Mouse (Mus musculus) heart, embryonic 13.5 days (tissue): Measurements from ENCODE around the gene Spout1. TPM values are rescaled to one million over a fixed set of nuclear protein-coding genes. Genes with fewer than 3 reads are reported as not detected.
"Not testable (repeated sequence)": the region's sequence is repeated elsewhere in the genome, so short reads cannot be mapped to it uniquely, and the experiment has no call there.

ENCODE experiments used
- ATAC-seq: fragments of 200-750 bp; cut with Nextera tagmentation; 2 replicates; pipeline ENCODE4 v1.8.0; 2017; ENCODE audit warnings: moderate TSS enrichment; ENCODE audit not compliant: insufficient number of reproducible peaks, low FRiP score, low TSS enrichment; ENCODE audit errors: extremely low read depth
- H3K27ac ChIP-seq: fragments of 300-500 bp; sonication (generic); replicated peaks from 2 replicates; pipeline ENCODE4 v1.5.1; 2015; ENCODE audit warnings: moderate library complexity, mild to moderate bottlenecking, inconsistent platforms
- H3K27me3 ChIP-seq: fragments of 300-500 bp; sonication (generic); replicated peaks from 2 replicates; pipeline ENCODE4 v1.6.1; 2015; ENCODE audit warnings: mild to moderate bottlenecking, inconsistent platforms
- H3K36me3 ChIP-seq: fragments of 300-500 bp; sonication (generic); 2 replicates; pipeline ENCODE4 v1.6.1; 2015; ENCODE audit warnings: mild to moderate bottlenecking, inconsistent platforms
- H3K4me1 ChIP-seq: fragments of 300-500 bp; sonication (generic); 2 replicates; pipeline ENCODE4 v1.6.1; 2015; ENCODE audit warnings: inconsistent platforms
- H3K4me2 ChIP-seq: fragments of 300-500 bp; sonication (generic); 2 replicates; pipeline ENCODE4 v1.6.1; 2015; ENCODE audit warnings: inconsistent platforms, mild to moderate bottlenecking, moderate library complexity
- H3K4me3 ChIP-seq: fragments of 300-500 bp; sonication (generic); 2 replicates; pipeline ENCODE4 v1.5.1; 2015; ENCODE audit warnings: moderate library complexity, mild to moderate bottlenecking, inconsistent platforms
- H3K9ac ChIP-seq: fragments of 300-500 bp; sonication (generic); 2 replicates; pipeline ENCODE4 v1.6.1; 2015; ENCODE audit warnings: inconsistent platforms, mild to moderate bottlenecking, moderate library complexity
- H3K9me3 ChIP-seq: fragments of 300-500 bp; sonication (generic); 2 replicates; pipeline ENCODE4 v1.6.1; 2016; ENCODE audit warnings: inconsistent platforms
- WGBS: fragments of 180-500 bp; shearing (Covaris S2); methylation state at CpG from one replicate; pipeline ENCODE4 v1.1.7; 2015; ENCODE audit warnings: mixed read lengths; 5-methylcytosine and 5-hydroxymethylcytosine counted together
- polyA plus RNA-seq: library from polyadenylated mRNA; unstranded; fragments of >200 nt; fragmentation: Nextera tagmentation; extraction: Ambion mirVana; gene quantifications from 2 replicates; pipeline ENCODE4 v1.2.1, GENCODE M21; 2015

The Spout1 gene
- polyA plus RNA-seq, 1 experiment from 2014 or later, result 33.6 TPM

DNA sequence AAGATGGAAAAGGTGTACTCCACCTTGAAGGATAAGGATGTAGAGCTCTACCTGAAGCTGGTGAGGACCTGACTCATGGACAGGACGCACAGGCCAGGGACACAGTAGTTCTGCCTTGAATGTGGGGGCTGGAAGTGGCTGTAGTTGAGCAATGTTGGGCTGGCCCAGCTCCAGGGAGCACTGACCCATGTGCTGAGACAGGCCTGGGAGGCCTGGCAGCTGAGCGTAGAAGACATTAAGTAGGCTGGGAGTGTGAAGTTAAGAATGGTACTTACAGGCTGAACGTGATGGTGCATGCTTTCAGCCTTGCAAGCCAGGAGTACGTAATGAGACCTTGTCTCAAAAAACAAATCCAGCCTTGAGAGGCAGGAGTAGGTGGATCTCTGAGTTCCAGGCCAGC is 30.8 kb downstream of the Spout1 start:
- 90% methylated on average over 4 of the region's 4 CpGs for WGBS

GRCm38 (mm10) chr2:30144436-30144835 is 33.8 kb downstream of the Spout1 start:
- Histone ChIP-seq H3K27me3 (no peaks in the 10 kb centered on the region), H3K4me2 (no peak overlapping the region), H3K27ac (no peak overlapping the region), H3K9me3 (no peaks in the 10 kb centered on the region), H3K4me3 (no peak overlapping the region), H3K36me3 (peaks cover 97% of the 10 kb centered on the region), H3K4me1 (no peaks in the 10 kb centered on the region), H3K9ac (no peak overlapping the region)
- 91% methylated on average over 4 of the region's 4 CpGs for WGBS
- no peak for ATAC-seq

More for the DNA sequence above, 30.8 kb downstream of the Spout1 start:
- Histone ChIP-seq H3K4me2 (no peak overlapping the region), H3K27me3 (no peaks in the 10 kb centered on the region), H3K4me3 (no peak overlapping the region), H3K27ac (no peak overlapping the region), H3K4me1 (no peaks in the 10 kb centered on the region), H3K9ac (no peak overlapping the region), H3K9me3 (no peaks in the 10 kb centered on the region), H3K36me3 (peaks cover 95% of the 10 kb centered on the region)
- ATAC-seq, result no peak

DNA sequence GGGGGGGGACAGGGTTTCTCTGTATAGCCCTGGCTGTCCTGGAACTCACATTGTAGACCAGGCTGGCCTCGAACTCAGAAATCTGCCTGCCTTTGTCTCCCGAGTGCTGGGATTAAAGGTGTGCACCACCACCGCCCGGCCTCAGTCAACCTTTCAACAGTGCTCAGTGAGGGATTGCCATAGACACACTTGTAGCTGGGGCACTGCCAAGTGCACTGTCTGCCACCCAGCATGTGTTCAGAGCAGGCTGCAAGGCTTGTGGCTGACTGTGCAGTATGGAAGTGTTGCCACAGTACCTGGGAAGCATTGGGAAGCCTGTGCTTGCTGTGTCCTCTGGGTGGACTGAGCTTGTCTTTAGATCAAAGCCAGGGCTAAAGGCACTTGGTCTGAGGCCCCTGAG is 38.2 kb downstream of the Spout1 start:
- H3K27ac ChIP-seq, H3K9me3 ChIP-seq, H3K4me1 ChIP-seq, H3K27me3 ChIP-seq, H3K4me2 ChIP-seq, ATAC-seq, H3K9ac ChIP-seq, H3K4me3 ChIP-seq: not testable (repeated sequence)
- H3K36me3 ChIP-seq, result peaks cover 95% of the 10 kb centered on the region
- 90% methylated on average over 4 of the region's 4 CpGs for WGBS

DNA sequence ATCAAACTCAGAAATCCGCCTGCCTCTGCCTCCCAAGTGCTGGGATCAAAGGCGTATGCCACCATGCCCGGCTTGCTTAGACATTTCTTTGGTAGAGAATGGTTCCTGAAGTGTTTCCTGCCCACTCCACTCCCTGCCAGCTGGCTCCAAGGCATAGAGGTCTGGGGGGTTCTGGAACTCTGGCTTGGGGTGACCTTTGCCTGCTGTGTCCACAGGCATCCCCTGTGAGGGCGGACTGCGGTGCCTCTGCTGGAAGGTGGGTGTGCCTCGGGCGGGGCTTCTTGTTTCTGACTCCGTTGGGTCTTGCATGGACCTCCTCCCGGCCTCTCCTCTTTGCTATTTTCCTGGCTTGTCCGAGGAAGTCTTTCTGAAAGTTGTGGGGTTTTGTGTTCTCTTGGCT is 41.8 kb downstream of the Spout1 start:
- Histone ChIP-seq H3K4me1 (peaks cover 24% of the 10 kb centered on the region), H3K4me3 (no peak overlapping the region), H3K9ac (no peak overlapping the region), H3K4me2 (no peak overlapping the region), H3K9me3 (no peaks in the 10 kb centered on the region), H3K36me3 (peaks cover 59% of the 10 kb centered on the region), H3K27me3 (no peaks in the 10 kb centered on the region), H3K27ac (no peak overlapping the region)
- WGBS, result 85% methylated on average over 10 of the region's 10 CpGs
- no peak for ATAC-seq

DNA sequence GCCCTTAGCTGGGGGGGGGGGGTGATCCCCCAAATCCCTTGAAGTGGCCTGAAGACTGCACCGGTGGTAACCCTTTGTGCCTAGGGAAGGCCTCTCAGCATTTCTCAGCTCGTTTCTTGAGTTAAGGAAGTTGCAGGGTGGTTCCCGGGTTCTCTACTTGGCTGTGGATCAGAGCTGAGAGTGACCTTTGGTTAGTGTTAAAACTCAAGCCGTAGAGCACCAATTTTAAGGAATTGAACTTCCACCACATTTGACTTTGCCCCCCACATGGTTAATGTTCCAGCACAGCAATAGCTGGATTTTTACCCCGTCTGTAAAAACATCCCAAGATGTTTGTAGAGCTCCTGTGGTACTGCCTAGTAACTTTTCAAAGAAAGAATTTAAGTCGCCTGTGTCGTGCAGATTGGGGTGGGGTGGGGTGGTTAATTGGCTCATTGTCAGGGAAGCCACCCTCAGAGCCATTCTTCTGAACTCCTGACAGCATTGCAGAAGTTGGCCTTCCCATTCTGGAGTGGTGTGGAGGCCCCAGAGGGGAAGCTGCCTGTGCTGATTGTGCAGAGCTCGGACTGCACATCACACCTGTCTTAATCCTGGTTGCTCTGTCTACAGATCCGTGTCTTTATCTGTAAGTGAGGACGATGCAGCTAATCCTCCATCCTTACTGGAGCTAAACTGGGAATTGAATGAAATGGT is 43.2 kb downstream of the Spout1 start:
- Histone ChIP-seq H3K9ac (peak overlapping the region; percentile 95), H3K4me3 (peak overlapping the region; percentile 91), H3K27me3 (no peaks in the 10 kb centered on the region), H3K4me2 (peak overlapping the region; percentile 84), H3K36me3 (peaks cover 45% of the 10 kb centered on the region), H3K4me1 (peaks cover 24% of the 10 kb centered on the region), H3K27ac (peak overlapping the region; percentile 90), H3K9me3 (no peaks in the 10 kb centered on the region)
- ATAC-seq, result no peak
- WGBS, result 64% methylated on average over 10 of the region's 10 CpGs

GRCm38 (mm10) chr2:30134378-30134711 is 43.9 kb downstream of the Spout1 start:
- H3K27me3 ChIP-seq, result no peaks in the 10 kb centered on the region
- peak overlapping the region; percentile 84 for H3K4me2 ChIP-seq
- H3K9me3 ChIP-seq, result no peaks in the 10 kb centered on the region
- H3K4me3 ChIP-seq, result peak overlapping the region; percentile 91
- H3K36me3 ChIP-seq, result peaks cover 40% of the 10 kb centered on the region
- H3K9ac ChIP-seq, result peak overlapping the region; percentile 95
- no peak for ATAC-seq
- peak overlapping the region; percentile 90 for H3K27ac ChIP-seq
- 23% methylated on average over 6 of the region's 6 CpGs for WGBS
- H3K4me1 ChIP-seq, result peaks cover 24% of the 10 kb centered on the region

- under 1% methylated on average over 46 of the region's 46 CpGs for WGBS
- H3K27ac ChIP-seq, result peak within 1 kb of the TSS; percentile 90
- H3K36me3 ChIP-seq, result peaks cover 37% of the 10 kb centered on the region
- peaks cover 24% of the 10 kb centered on the region for H3K4me1 ChIP-seq
- H3K4me3 ChIP-seq, result peak within 1 kb of the TSS; percentile 91
- no peaks in the 10 kb centered on the region for H3K9me3 ChIP-seq
- peak; percentile 92 for ATAC-seq
- peak within 1 kb of the TSS; percentile 84 for H3K4me2 ChIP-seq
- no peaks in the 10 kb centered on the region for H3K27me3 ChIP-seq
- H3K9ac ChIP-seq, result peak within 1 kb of the TSS; percentile 95
These were observed 44.5 kb downstream of the Spout1 start, which contains the start of gene Tbc1d13 for GRCm38 (mm10) chr2:30133613-30134377. Gene Tbc1d13, plus strand, starts transcription at chr2:30133746.

- ATAC-seq, result no peak
- WGBS, result 19% methylated on average over 16 of the region's 16 CpGs
- peak overlapping the region; percentile 95 for H3K9ac ChIP-seq
- no peaks in the 10 kb centered on the region for H3K27me3 ChIP-seq
- H3K9me3 ChIP-seq, result no peaks in the 10 kb centered on the region
- peak overlapping the region; percentile 90 for H3K27ac ChIP-seq
- H3K36me3 ChIP-seq, result peaks cover 29% of the 10 kb centered on the region
- H3K4me1 ChIP-seq, result peaks cover 24% of the 10 kb centered on the region
- peak overlapping the region; percentile 84 for H3K4me2 ChIP-seq
- H3K4me3 ChIP-seq, result peak overlapping the region; percentile 91
These were observed 45.3 kb downstream of the Spout1 start for GRCm38 (mm10) chr2:30132801-30133612.

GRCm38 (mm10) chr2:30131240-30131639 is 47.0 kb downstream of the Spout1 start:
- ATAC-seq, H3K9ac ChIP-seq, H3K9me3 ChIP-seq, H3K4me3 ChIP-seq, H3K4me2 ChIP-seq, H3K27ac ChIP-seq, H3K27me3 ChIP-seq: not testable (repeated sequence)
- WGBS, result 59% methylated on average over 5 of the region's 5 CpGs
- Histone ChIP-seq H3K36me3 (peaks cover 11% of the 10 kb centered on the region), H3K4me1 (peaks cover 24% of the 10 kb centered on the region)

DNA sequence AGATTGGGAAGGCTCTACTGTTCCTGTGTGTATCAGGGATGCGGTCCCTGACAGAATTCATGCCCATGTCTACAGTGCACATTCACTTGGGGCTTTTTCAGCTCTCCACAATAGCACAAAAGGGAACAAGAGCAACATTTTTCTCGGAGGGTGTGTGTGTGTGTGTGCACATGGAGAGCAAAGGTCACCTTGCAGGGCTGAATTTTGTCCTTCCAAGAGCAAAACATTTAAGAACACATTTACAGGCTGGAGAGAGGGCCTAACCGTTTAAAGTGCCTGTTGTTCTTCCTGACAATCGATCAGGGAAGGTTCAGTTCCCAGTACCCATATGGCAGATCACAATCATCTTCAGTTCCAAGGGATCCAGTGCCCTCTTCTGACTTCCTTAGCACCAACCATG is 48.1 kb downstream of the Spout1 start:
- ATAC-seq, result no peak
- H3K36me3 ChIP-seq, result peaks cover 1% of the 10 kb centered on the region; the same call in 1 of the 2 replicates
- no peak overlapping the region for H3K27ac ChIP-seq
- no peaks in the 10 kb centered on the region for H3K27me3 ChIP-seq
- peaks cover 22% of the 10 kb centered on the region for H3K4me1 ChIP-seq
- H3K9me3 ChIP-seq, result no peaks in the 10 kb centered on the region
- no peak overlapping the region for H3K9ac ChIP-seq
- 78% methylated on average over 4 of the region's 4 CpGs for WGBS
- H3K4me2 ChIP-seq, result no peak overlapping the region
- no peak overlapping the region for H3K4me3 ChIP-seq

DNA sequence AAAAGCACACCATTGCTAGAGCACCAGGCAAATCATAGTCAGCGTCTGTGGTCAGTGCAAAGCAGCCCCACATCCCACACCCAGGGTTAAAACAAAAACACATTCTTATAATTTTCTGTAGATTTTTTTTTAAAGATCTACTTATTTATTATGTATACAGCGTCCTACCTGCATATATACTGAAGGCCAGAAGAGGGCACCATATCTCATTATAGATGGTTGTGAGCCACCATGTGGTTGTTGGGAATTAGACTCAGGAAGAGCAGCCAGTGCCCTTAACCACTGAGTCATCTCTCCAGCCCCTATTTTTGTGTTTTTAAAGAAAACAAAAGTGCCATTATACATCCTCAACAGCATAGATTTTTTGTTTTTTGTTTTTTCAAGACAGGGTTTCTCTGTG is 49.5 kb downstream of the Spout1 start:
- no peaks in the 10 kb centered on the region for H3K9me3 ChIP-seq
- no peak overlapping the region for H3K9ac ChIP-seq
- 29% methylated on average over 2 of the region's 2 CpGs for WGBS
- H3K4me2 ChIP-seq, result no peak overlapping the region
- no peak overlapping the region for H3K4me3 ChIP-seq
- H3K4me1 ChIP-seq, result peaks cover 16% of the 10 kb centered on the region
- no peaks in the 10 kb centered on the region for H3K27me3 ChIP-seq
- H3K36me3 ChIP-seq, result no peaks in the 10 kb centered on the region
- H3K27ac ChIP-seq, result no peak overlapping the region
- no peak for ATAC-seq
